ENCODE assay signal across 17 mouse cellular contexts in genomic region chr15:82362234-82362633, GRCm38 (mm10). TPM values are rescaled to one million over a fixed set of nuclear protein-coding genes. Genes with fewer than 3 reads are reported as not detected.
A peak's percentile ranks its signal among the peaks of the same experiment; 100 is the strongest.
DNase-seq lines count a peak whose midpoint lies in the region; ATAC-seq and TF ChIP-seq lines count a peak whose summit lies in the region.
"Had no signal": no experiment of that assay in that cellular context is flagged by ENCODE, and none has a peak within 500 bp of the region (broad histone marks: within the 10 kb centered on the region; RNA-seq: fewer than 3 reads in every experiment).

No protein-coding gene starts in this region.

- ATAC-seq in hindbrain, embryonic 14.5 days (ENCODE audit: low FRiP score) = no peak

- peak overlapping the region; percentile 65 for H3K27ac ChIP-seq in kidney, adult 2 months (ENCODE audit: insufficient read depth, low read depth, low read length)
- H3K27ac ChIP-seq in small intestine, adult 2 months (ENCODE audit: insufficient read depth, low read depth, low read length) = peak overlapping the region; percentile 99
- no peak overlapping the region for H3K27ac ChIP-seq in layer of hippocampus, adult 2 months
- no peak overlapping the region for H3K27ac ChIP-seq in hindbrain, embryonic 14.5 days
- H3K27ac ChIP-seq: forebrain, embryonic 12.5 days; liver, embryonic 13.5 days; macrophage; neural tube, embryonic 12.5 days had no signal

- H3K27me3 ChIP-seq in kidney, adult 2 months (replicated peaks; ENCODE audit: control insufficient read depth, insufficient read depth, low read length) = no peaks in the 10 kb centered on the region
- no peaks in the 10 kb centered on the region for H3K27me3 ChIP-seq in small intestine, adult 2 months (ENCODE audit: control insufficient read depth, insufficient read depth, low read length)
- H3K27me3 ChIP-seq in hindbrain, embryonic 14.5 days (ENCODE audit: control insufficient read depth, insufficient read depth, low read length) = no peaks in the 10 kb centered on the region
- H3K27me3 ChIP-seq: embryonic facial prominence, embryonic 12.5 days; forebrain, embryonic 12.5 days; liver, embryonic 13.5 days; neural tube, embryonic 12.5 days had no signal

- H3K4me2 ChIP-seq in hindbrain, embryonic 14.5 days (replicated peaks) = no peak overlapping the region
- H3K4me2 ChIP-seq: embryonic facial prominence, embryonic 12.5 days; forebrain, embryonic 12.5 days; liver, embryonic 13.5 days; neural tube, embryonic 12.5 days had no signal

- TF ChIP-seq CTCF in kidney, adult 2 months (conservative IDR thresholded peaks at IDR 0.05; ENCODE audit: insufficient read depth, insufficient read length, low read depth, low read length) = no peak
- TF ChIP-seq CTCF in small intestine, adult 2 months (IDR thresholded peaks at IDR 0.05; ENCODE audit: extremely low read depth, insufficient read length, insufficient replicate concordance, low read depth, low read length) = no peak
- no peak for TF ChIP-seq CTCF in layer of hippocampus, adult 2 months (conservative IDR thresholded peaks at IDR 0.05)

- no peak for TF ChIP-seq POLR2A in kidney, adult 2 months (IDR thresholded peaks at IDR 0.05; ENCODE audit: low read depth, low read length)
- no peak for TF ChIP-seq POLR2A in small intestine, adult 2 months (IDR thresholded peaks at IDR 0.05; ENCODE audit: low read depth, low read length)

- no peak overlapping the region for H3K4me3 ChIP-seq in kidney, adult 2 months (ENCODE audit: insufficient read depth, low read depth, low read length)
- H3K4me3 ChIP-seq in small intestine, adult 2 months (ENCODE audit: low read depth, low read length) = no peak overlapping the region
- no peak overlapping the region for H3K4me3 ChIP-seq in layer of hippocampus, adult 2 months
- no peak overlapping the region for H3K4me3 ChIP-seq in hindbrain, embryonic 14.5 days (replicated peaks; ENCODE audit: low read length)
- H3K4me3 ChIP-seq: embryonic facial prominence, embryonic 12.5 days; forebrain, embryonic 12.5 days; liver, embryonic 13.5 days; neural tube, embryonic 12.5 days had no signal

- peaks cover 24% of the 10 kb centered on the region for H3K4me1 ChIP-seq in kidney, adult 2 months (ENCODE audit: control insufficient read depth, insufficient read depth, low read length)
- H3K4me1 ChIP-seq in small intestine, adult 2 months (ENCODE audit: control insufficient read depth, insufficient read depth, insufficient read length, low read length) = peaks cover 13% of the 10 kb centered on the region; the same call in 1 of the 2 replicates
- no peaks in the 10 kb centered on the region for H3K4me1 ChIP-seq in hindbrain, embryonic 14.5 days (replicated peaks; ENCODE audit: control insufficient read depth, insufficient read depth, low read length)
- H3K4me1 ChIP-seq: embryonic facial prominence, embryonic 12.5 days; forebrain, embryonic 12.5 days; neural tube, embryonic 12.5 days had no signal

- no peaks in the 10 kb centered on the region for H3K36me3 ChIP-seq in kidney, adult 2 months (ENCODE audit: control insufficient read depth, insufficient read depth, low read length)
- H3K36me3 ChIP-seq in small intestine, adult 2 months (ENCODE audit: control insufficient read depth, insufficient read depth, low read length) = no peaks in the 10 kb centered on the region
- H3K36me3 ChIP-seq in hindbrain, embryonic 14.5 days (replicated peaks; ENCODE audit: control insufficient read depth, insufficient read depth) = no peaks in the 10 kb centered on the region
- H3K36me3 ChIP-seq: embryonic facial prominence, embryonic 12.5 days; forebrain, embryonic 12.5 days; liver, embryonic 13.5 days; neural tube, embryonic 12.5 days had no signal

- WGBS in kidney, adult 2 months = 70% methylated on average over 4 of the region's 4 CpGs
- WGBS in small intestine, adult 2 months = 83% methylated on average over 4 of the region's 4 CpGs
- WGBS in hindbrain, embryonic 14.5 days = 98% methylated on average over 4 of the region's 4 CpGs

- peak; percentile 0 for DNase-seq in cerebellum, adult 11 months
- no peak for DNase-seq in cerebellum, postnatal 36 days
- DNase-seq in kidney, adult 11 months = peak; percentile 25
- no peak for DNase-seq in kidney, adult 9 months
- peak; percentile 66 for DNase-seq in kidney, adult 2 months
- no peak for DNase-seq in layer of hippocampus, adult 2 months (ENCODE audit: low spot score in 2 of 2)
- DNase-seq in hindbrain, embryonic 14.5 days (ENCODE audit: low spot score) = no peak
- DNase-seq: cerebellum, adult 9-11 months; liver, embryonic 13.5 days; midbrain, embryonic 14.5 days; spleen, adult 18-20 months had no signal

- no peaks in the 10 kb centered on the region for H3K9me3 ChIP-seq in hindbrain, embryonic 14.5 days (ENCODE audit: control insufficient read depth, low read length)
- H3K9me3 ChIP-seq: embryonic facial prominence, embryonic 12.5 days; forebrain, embryonic 12.5 days; G1E; liver, embryonic 13.5 days; neural tube, embryonic 12.5 days had no signal

- no peak overlapping the region for H3K9ac ChIP-seq in hindbrain, embryonic 14.5 days
- H3K9ac ChIP-seq: embryonic facial prominence, embryonic 12.5 days; forebrain, embryonic 12.5 days; liver, embryonic 13.5 days; neural tube, embryonic 12.5 days had no signal

RNA-seq across cellular contexts. Expression of gene Ndufa6, which starts 8.1 kb away (rescaled TPM):
- 632 and 646 TPM in 2 replicates for polyA plus RNA-seq in kidney, adult 2 months (2012; rRNA removed)
- 410 and 669 TPM in 2 replicates for polyA plus RNA-seq in small intestine, adult 2 months (2012; rRNA removed)
- 100 to 1,000 TPM; 209 to 211 TPM for total RNA-seq in layer of hippocampus, adult 2 months (2021)
- 383 and 445 TPM in 2 replicates for polyA plus RNA-seq in hindbrain, embryonic 14.5 days (2014; fragmentation: Nextera tagmentation; extraction: Ambion mirVana)

RNA-seq across cellular contexts. Expression of gene Cyp2d22, which starts 17.8 kb away (rescaled TPM):
- 60.9 and 74.8 TPM in 2 replicates for polyA plus RNA-seq in kidney, adult 2 months (2012; rRNA removed)
- 18.5 and 67.5 TPM in 2 replicates for polyA plus RNA-seq in small intestine, adult 2 months (2012; rRNA removed)
- 10 to 100 TPM; 43.0 to 53.8 TPM for total RNA-seq in layer of hippocampus, adult 2 months (2021)
- 2.3 and 2.5 TPM in 2 replicates for polyA plus RNA-seq in hindbrain, embryonic 14.5 days (2014; fragmentation: Nextera tagmentation; extraction: Ambion mirVana)
- polyA plus RNA-seq: G1E, macrophage had no signal

RNA-seq across cellular contexts. Expression of gene Smdt1, which starts 23.5 kb away (rescaled TPM):
- 316 and 376 TPM in 2 replicates for polyA plus RNA-seq in kidney, adult 2 months (2012; rRNA removed)
- polyA plus RNA-seq in small intestine, adult 2 months (2012; rRNA removed) = 200 and 394 TPM in 2 replicates
- 100 to 1,000 TPM; 138 to 144 TPM for total RNA-seq in layer of hippocampus, adult 2 months (2021)
- 349 and 367 TPM in 2 replicates for polyA plus RNA-seq in hindbrain, embryonic 14.5 days (2014; fragmentation: Nextera tagmentation; extraction: Ambion mirVana)

RNA-seq across cellular contexts. Expression of gene Pheta2, which starts 23.5 kb away (rescaled TPM):
- 0.45 and 0.52 TPM in 2 replicates for polyA plus RNA-seq in kidney, adult 2 months (2012; rRNA removed)
- 0.42 and 0.56 TPM in 2 replicates for polyA plus RNA-seq in small intestine, adult 2 months (2012; rRNA removed)
- total RNA-seq in layer of hippocampus, adult 2 months (2021) = under 1 TPM; 0.41 to 0.64 TPM
- polyA plus RNA-seq in hindbrain, embryonic 14.5 days (2014; fragmentation: Nextera tagmentation; extraction: Ambion mirVana) = 1.5 and 1.8 TPM in 2 replicates

RNA-seq across cellular contexts. Expression of gene Naga, which starts 23.5 kb away (rescaled TPM):
- polyA plus RNA-seq in kidney, adult 2 months (2012; rRNA removed) = 200 and 242 TPM in 2 replicates
- polyA plus RNA-seq in small intestine, adult 2 months (2012; rRNA removed) = 83.2 and 196 TPM in 2 replicates
- 10 to 100 TPM; 37.6 to 40.9 TPM for total RNA-seq in layer of hippocampus, adult 2 months (2021)
- 32.1 and 38.7 TPM in 2 replicates for polyA plus RNA-seq in hindbrain, embryonic 14.5 days (2014; fragmentation: Nextera tagmentation; extraction: Ambion mirVana)

Comparison
In these comparisons a context has a peak if more than half of its experiments do, and no peak if none do; other contexts are left out.
1. DNase-seq: peak in cerebellum, adult 11 months (single experiment), kidney, adult 11 months (single experiment) and kidney, adult 2 months (single experiment); none in cerebellum, postnatal 36 days (0 of 2), kidney, adult 9 months (single experiment), layer of hippocampus, adult 2 months (0 of 2) and hindbrain, embryonic 14.5 days (single experiment).
2. H3K27ac ChIP-seq: peak in kidney, adult 2 months (single experiment) and small intestine, adult 2 months (single experiment); none in layer of hippocampus, adult 2 months (single experiment) and hindbrain, embryonic 14.5 days (single experiment).